ENCODE assay signal across 27 mouse cellular contexts in genomic region chr4:54987256-54987655, GRCm38 (mm10). TPM values are rescaled to one million over a fixed set of nuclear protein-coding genes. Genes with fewer than 3 reads are reported as not detected.
DNase-seq lines count a peak whose midpoint lies in the region; ATAC-seq and TF ChIP-seq lines count a peak whose summit lies in the region.
"Had no signal": no experiment of that assay in that cellular context is flagged by ENCODE, and none has a peak within 500 bp of the region (broad histone marks: within the 10 kb centered on the region; RNA-seq: fewer than 3 reads in every experiment).

No protein-coding gene starts in this region.

- no peak overlapping the region for H3K9ac ChIP-seq in ES-Bruce4 (ENCODE audit: low read depth, poor library complexity, severe bottlenecking)
- no peak overlapping the region for H3K9ac ChIP-seq in neural tube, embryonic 15.5 days (replicated peaks)
- H3K9ac ChIP-seq: embryonic facial prominence, embryonic 13.5 days; embryonic facial prominence, embryonic 15.5 days; forebrain, embryonic 13.5 days; forebrain, embryonic 15.5 days; forebrain, postnatal 0 days had no signal

- TF ChIP-seq CTCF in ES-Bruce4 (IDR thresholded peaks at IDR 0.05; ENCODE audit: low read depth, low read length): no peak

- peaks cover 28% of the 10 kb centered on the region for H3K36me3 ChIP-seq in ES-Bruce4 (ENCODE audit: control insufficient read depth, insufficient read depth, low read length, poor library complexity, severe bottlenecking)
- no peaks in the 10 kb centered on the region for H3K36me3 ChIP-seq in neural tube, embryonic 15.5 days
- H3K36me3 ChIP-seq: embryonic facial prominence, embryonic 15.5 days; G1E had no signal

- DNase-seq in ES-CJ7 (ENCODE audit: low read depth, low spot score) (peak; percentile 94), R1 (ENCODE audit: low read depth, low spot score) (peak; percentile 98)
- no peak for DNase-seq in thymus, adult 18-20 months
- DNase-seq in right cerebral cortex, postnatal 25 days: no peak
- DNase-seq: adrenal gland, adult 8-10 months; adrenal gland, postnatal 14 days; adrenal gland, postnatal 36 days; cerebellum, adult 11 months; cerebellum, adult 18-20 months; cerebellum, adult 8-10 months; cerebellum, adult 9-11 months; cerebellum, postnatal 14 days; cerebellum, postnatal 36 days; embryo, embryonic 11 days; forebrain, postnatal 0 days had no signal

- WGBS in neural tube, embryonic 15.5 days: 27% methylated on average over 3 of the region's 3 CpGs

- H3K27ac ChIP-seq in ES-Bruce4 (ENCODE audit: insufficient read depth, low read length): peak overlapping the region; percentile 99
- 0 out of 2 replicates have a peak overlapping the region, but pooled peaks have one; percentile 11 for H3K27ac ChIP-seq in brown adipose tissue, adult 24 weeks (replicated peaks; ENCODE audit: low read depth, low read length)
- no peak overlapping the region for H3K27ac ChIP-seq in neural tube, embryonic 15.5 days (replicated peaks)
- H3K27ac ChIP-seq: embryonic facial prominence, embryonic 13.5 days; embryonic facial prominence, embryonic 15.5 days; forebrain, embryonic 10.5 days; forebrain, embryonic 13.5 days; forebrain, embryonic 15.5 days had no signal

- no peak for TF ChIP-seq POLR2A in ES-Bruce4 (IDR thresholded peaks at IDR 0.05; ENCODE audit: insufficient read depth, low read length)

- peaks cover 5% of the 10 kb centered on the region for H3K4me1 ChIP-seq in ES-Bruce4 (ENCODE audit: control insufficient read depth, insufficient read depth, low read length)
- H3K4me1 ChIP-seq in brown adipose tissue, adult 24 weeks (ENCODE audit: control insufficient read depth, insufficient read depth, insufficient read length, low read length): 0 out of 2 replicates have a peak, but pooled peaks cover 7% of the 10 kb centered on the region
- H3K4me1 ChIP-seq in neural tube, embryonic 15.5 days: 0 out of 2 replicates have a peak, but pooled peaks cover 2% of the 10 kb centered on the region
- H3K4me1 ChIP-seq: embryonic facial prominence, embryonic 15.5 days had no signal

- 0 out of 2 replicates have a peak, but pooled peaks have one; percentile 13 for TF ChIP-seq EP300 in ES-Bruce4 (IDR thresholded peaks at IDR 0.05; ENCODE audit: insufficient read depth, low read depth, low read length)

- H3K4me3 ChIP-seq in ES-Bruce4 (ENCODE audit: low read depth, low read length): no peak overlapping the region
- H3K4me3 ChIP-seq in brown adipose tissue, adult 24 weeks (ENCODE audit: insufficient read depth, low read depth, low read length): no peak overlapping the region
- H3K4me3 ChIP-seq in neural tube, embryonic 15.5 days (replicated peaks): no peak overlapping the region
- H3K4me3 ChIP-seq: embryonic facial prominence, embryonic 13.5 days; embryonic facial prominence, embryonic 15.5 days; erythroblast, embryonic 14.5 days; forebrain, embryonic 10.5 days; forebrain, embryonic 13.5 days; forebrain, embryonic 15.5 days had no signal

- peaks cover 48% of the 10 kb centered on the region for H3K9me3 ChIP-seq in ES-Bruce4 (replicated peaks; ENCODE audit: control insufficient read depth, insufficient read depth, low read length, poor library complexity, severe bottlenecking)
- H3K9me3 ChIP-seq in neural tube, embryonic 15.5 days (replicated peaks): no peaks in the 10 kb centered on the region
- H3K9me3 ChIP-seq: embryonic facial prominence, embryonic 13.5 days; embryonic facial prominence, embryonic 15.5 days; forebrain, embryonic 10.5 days; forebrain, embryonic 13.5 days; forebrain, embryonic 15.5 days had no signal

- no peak for ATAC-seq in neural tube, embryonic 15.5 days (ENCODE audit: low FRiP score)
- ATAC-seq: activated CD4-positive, CD25-positive, alpha-beta regulatory T cell, adult 4 months; forebrain, embryonic 13.5 days; forebrain, embryonic 15.5 days; forebrain, postnatal 0 days; Patski had no signal

- no peaks in the 10 kb centered on the region for H3K27me3 ChIP-seq in ES-Bruce4 (ENCODE audit: control insufficient read depth, insufficient read depth, low read length, poor library complexity, severe bottlenecking)
- H3K27me3 ChIP-seq in neural tube, embryonic 15.5 days (replicated peaks): no peaks in the 10 kb centered on the region
- H3K27me3 ChIP-seq: embryonic facial prominence, embryonic 13.5 days; embryonic facial prominence, embryonic 15.5 days; forebrain, embryonic 13.5 days; forebrain, embryonic 15.5 days; Patski had no signal

- H3K4me2 ChIP-seq in neural tube, embryonic 15.5 days: no peak overlapping the region
- H3K4me2 ChIP-seq: embryonic facial prominence, embryonic 13.5 days; embryonic facial prominence, embryonic 15.5 days; forebrain, embryonic 13.5 days; forebrain, embryonic 15.5 days had no signal

RNA-seq across cellular contexts. Expression of gene Zfp462, which starts 42.4 kb away (rescaled TPM):
- 124 and 134 TPM in 2 replicates for polyA plus RNA-seq in ES-Bruce4 (2011; ENCODE audit: insufficient read depth, insufficient read length, low read depth, missing spikeins)
- polyA plus RNA-seq in brown adipose tissue, adult 24 weeks (2012; ENCODE audit: insufficient read depth, insufficient read length, missing spikeins): 0.50 and 2.1 TPM in 2 replicates
- 8.2 and 9.2 TPM in 2 replicates for polyA plus RNA-seq in neural tube, embryonic 15.5 days (2015; fragmentation: Nextera tagmentation; extraction: Ambion mirVana)
- polyA plus RNA-seq: erythroblast, embryonic 14.5 days; G1E had no signal

Comparison
In these comparisons a context has a peak if more than half of its experiments do, and no peak if none do; other contexts are left out.
1. DNase-seq: peak in ES-CJ7 (single experiment) and R1 (single experiment); none in thymus, adult 18-20 months (0 of 2) and right cerebral cortex, postnatal 25 days (single experiment).
2. RNA of gene Zfp462, which starts 42.4 kb away (polyA plus RNA-seq): 124 to 134 TPM in ES-Bruce4; 8.2 to 9.2 TPM in neural tube, embryonic 15.5 days and 0.50 to 2.1 TPM in brown adipose tissue, adult 24 weeks; every median in the first group is over 10 times any median in the second.